Mouse (Mus musculus) E14TG2a.4 (cell line): ENCODE results near the gene Stx8.

Source experiments
- CTCF ChIP-seq: conservative IDR thresholded peaks from 2 replicates; pipeline ENCODE4 v1.5.1; 2014; ENCODE audit warnings: low read length
- NANOG ChIP-seq: IDR thresholded peaks from 2 replicates; pipeline ENCODE4 v1.6.1; 2014; ENCODE audit warnings: borderline replicate concordance, low read length, mixed read lengths
- POU5F1 ChIP-seq: IDR thresholded peaks from 2 replicates; pipeline ENCODE4 v1.6.1; 2014; ENCODE audit warnings: low read length, borderline replicate concordance

DNA sequence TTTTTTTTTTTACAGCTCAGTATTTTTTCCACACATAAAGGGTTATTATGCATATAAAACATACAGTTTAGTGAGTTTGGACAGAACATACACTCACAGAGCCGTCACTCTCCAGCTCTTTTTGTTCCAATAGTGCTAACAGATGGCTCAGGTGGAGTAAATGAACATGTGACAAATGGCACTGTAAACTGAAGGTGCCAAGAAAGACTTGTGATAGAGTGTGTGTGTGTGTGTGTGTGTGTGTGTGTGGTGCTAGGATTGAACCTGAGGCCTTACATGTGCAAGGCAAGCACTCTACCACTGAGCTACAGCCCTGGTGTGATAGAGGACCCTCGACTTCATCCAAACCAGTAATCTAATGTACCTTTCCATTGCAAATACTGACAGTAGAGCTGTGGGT, 96.1 kb downstream of the Stx8 start:
- TF ChIP-seq CTCF = no peak
- no peak for TF ChIP-seq POU5F1
- no peak for TF ChIP-seq NANOG
